Mouse (Mus musculus) myocyte (in vitro differentiated cells): ENCODE data around the gene Enkd1. TPM values are rescaled to one million over a fixed set of nuclear protein-coding genes. Genes with fewer than 3 reads are reported as not detected.

ENCODE experiments used
- H3K27me3 ChIP-seq: one replicate; pipeline ENCODE4 v1.6.1; 2011; ENCODE audit not compliant: control insufficient read depth, insufficient read depth, insufficient read length
- H3K36me3 ChIP-seq: one replicate; pipeline ENCODE4 v1.6.1; 2011; ENCODE audit not compliant: control insufficient read depth, insufficient read depth
- H3K4me2 ChIP-seq: one replicate; pipeline ENCODE4 v1.6.1; 2011; ENCODE audit warnings: low read depth, control low read depth
- H3K4me3 ChIP-seq: one replicate; pipeline ENCODE4 v1.5.1; 2011; ENCODE audit warnings: mild to moderate bottlenecking, control low read depth, moderate library complexity
- H3K79me2 ChIP-seq: one replicate; pipeline ENCODE4 v1.6.1; 2011; ENCODE audit not compliant: control insufficient read depth, insufficient read depth
- H3ac ChIP-seq: one replicate; pipeline ENCODE4 v1.6.1; 2011; ENCODE audit not compliant: control insufficient read depth, insufficient read length
- CEBPB ChIP-seq: IDR thresholded peaks from 2 replicates; pipeline ENCODE4 v1.6.1; 2011; ENCODE audit warnings: mild to moderate bottlenecking, moderate library complexity; ENCODE audit not compliant: poor library complexity, insufficient read depth, severe bottlenecking
- E2F4 ChIP-seq: IDR thresholded peaks from one replicate; pipeline ENCODE4 v1.6.1; 2011; ENCODE audit warnings: mild to moderate bottlenecking, control low read depth, moderate library complexity; ENCODE audit not compliant: insufficient read depth
- MAX ChIP-seq: IDR thresholded peaks from one replicate; pipeline ENCODE4 v1.6.1; 2011; ENCODE audit warnings: low read depth, mild to moderate bottlenecking, control low read depth
- MYOD1 ChIP-seq, 3 experiments: IDR thresholded peaks; one replicate each; pipeline ENCODE4 v1.6.1; 2011; ENCODE audit warnings: control low read depth in 2 of 3, low read depth in 2 of 3, mild to moderate bottlenecking in 2 of 3, moderate library complexity in 1 of 3; ENCODE audit not compliant: insufficient read length in 2 of 3, control insufficient read depth in 1 of 3
- MYOG ChIP-seq, 3 experiments: IDR thresholded peaks; one replicate each; pipeline ENCODE4 v1.6.1; 2011; ENCODE audit warnings: control low read depth in 2 of 3, low read depth in 2 of 3, mild to moderate bottlenecking in 2 of 3; ENCODE audit not compliant: insufficient read length in 2 of 3, control insufficient read depth in 1 of 3, insufficient read depth in 1 of 3
- POLR2A ChIP-seq: IDR thresholded peaks from one replicate; pipeline ENCODE4 v1.6.1; 2011; ENCODE audit warnings: low read depth, mild to moderate bottlenecking, control low read depth, moderate library complexity; ENCODE audit not compliant: insufficient read length
- POLR2AphosphoS2 ChIP-seq: IDR thresholded peaks from one replicate; pipeline ENCODE4 v1.6.1; 2011; ENCODE audit warnings: low read depth, control low read depth; ENCODE audit not compliant: insufficient read length
- REST ChIP-seq: IDR thresholded peaks from one replicate; pipeline ENCODE4 v1.6.1; 2011; ENCODE audit warnings: mild to moderate bottlenecking, control low read depth, moderate library complexity; ENCODE audit not compliant: insufficient read depth, insufficient read length
- SRF ChIP-seq: IDR thresholded peaks from one replicate; pipeline ENCODE4 v1.6.1; 2011; ENCODE audit warnings: low read depth; ENCODE audit not compliant: control insufficient read depth, insufficient read length
- TCF12 ChIP-seq: IDR thresholded peaks from one replicate; pipeline ENCODE4 v1.6.1; 2011; ENCODE audit warnings: mild to moderate bottlenecking, control low read depth; ENCODE audit not compliant: poor library complexity, insufficient read depth, severe bottlenecking
- TCF3 ChIP-seq: IDR thresholded peaks from one replicate; pipeline ENCODE4 v1.6.1; 2011; ENCODE audit warnings: low read depth, control low read depth; ENCODE audit not compliant: insufficient read length
- USF1 ChIP-seq: IDR thresholded peaks from one replicate; pipeline ENCODE4 v1.6.1; 2011; ENCODE audit warnings: low read depth, mild to moderate bottlenecking, control low read depth, moderate library complexity
- polyA plus RNA-seq: library from polyadenylated mRNA; unstranded; fragments of >200 nt; fragmentation: generic; extraction: Trizol; gene quantifications from one replicate; pipeline ENCODE4 v1.2.1, GENCODE M21; 2012; ENCODE audit warnings: missing spikeins

The Enkd1 gene
- polyA plus RNA-seq, 1 experiment = 21.6 TPM

GRCm38 (mm10) chr8:105722861-105723260 lies 14.9 kb upstream of the Enkd1 start:
- H3K36me3 ChIP-seq = no peaks in the 10 kb centered on the region
- H3K79me2 ChIP-seq = no peaks in the 10 kb centered on the region
- no peak overlapping the region for H3ac ChIP-seq
- TF ChIP-seq SRF (no peak), CEBPB (no peak), MYOG (IDR thresholded peaks at IDR 0.05; ENCODE audit: control insufficient read depth in 1 of 3, insufficient read depth in 1 of 3, insufficient read length in 2 of 3, low read depth in 2 of 3) (no peak), TCF3 (no peak), MAX (no peak), MYOD1 (IDR thresholded peaks at IDR 0.05; ENCODE audit: control insufficient read depth in 1 of 3, insufficient read length in 2 of 3, low read depth in 2 of 3) (no peak), USF1 (no peak), E2F4 (no peak), TCF12 (no peak), REST (no peak), POLR2A (no peak), POLR2AphosphoS2 (no peak)
- no peak overlapping the region for H3K4me3 ChIP-seq
- H3K27me3 ChIP-seq = no peaks in the 10 kb centered on the region
- H3K4me2 ChIP-seq = no peak overlapping the region

DNA sequence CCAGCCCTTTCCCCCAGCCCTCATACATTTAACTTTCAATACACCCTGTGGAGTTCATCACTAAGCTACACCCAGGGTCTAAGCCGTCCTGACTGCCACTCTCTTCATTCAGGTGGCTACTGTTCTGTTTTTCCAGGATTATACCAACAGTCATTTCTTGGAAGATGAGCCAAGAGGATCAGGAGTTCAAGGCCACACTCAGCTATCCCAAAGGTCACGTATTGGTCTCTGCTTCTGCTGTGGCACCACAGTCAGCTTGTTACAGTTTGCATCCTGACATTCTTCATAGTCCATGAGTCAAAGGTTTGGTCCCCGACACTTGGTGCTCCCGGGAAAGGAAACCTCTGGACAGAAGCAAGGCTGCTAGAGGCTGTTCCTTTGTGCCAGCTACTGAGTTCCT lies 11.6 kb upstream of the Enkd1 start:
- no peak for TF ChIP-seq REST
- Histone ChIP-seq H3K4me3 (no peak overlapping the region), H3K4me2 (no peak overlapping the region), H3ac (no peak overlapping the region), H3K27me3 (no peaks in the 10 kb centered on the region), H3K36me3 (no peaks in the 10 kb centered on the region), H3K79me2 (no peaks in the 10 kb centered on the region)

- no peak overlapping the region for H3ac ChIP-seq
- H3K4me3 ChIP-seq = no peak overlapping the region
- no peaks in the 10 kb centered on the region for H3K36me3 ChIP-seq
- no peaks in the 10 kb centered on the region for H3K27me3 ChIP-seq
- TF ChIP-seq MYOD1 (IDR thresholded peaks at IDR 0.05; ENCODE audit: control insufficient read depth in 1 of 3, insufficient read length in 2 of 3, low read depth in 2 of 3) (no peak), CEBPB (no peak), TCF12 (no peak)
- no peak overlapping the region for H3K4me2 ChIP-seq
- no peaks in the 10 kb centered on the region for H3K79me2 ChIP-seq
Observed at GRCm38 (mm10) chr8:105716302-105716945, 8.4 kb upstream of the Enkd1 start.

DNA sequence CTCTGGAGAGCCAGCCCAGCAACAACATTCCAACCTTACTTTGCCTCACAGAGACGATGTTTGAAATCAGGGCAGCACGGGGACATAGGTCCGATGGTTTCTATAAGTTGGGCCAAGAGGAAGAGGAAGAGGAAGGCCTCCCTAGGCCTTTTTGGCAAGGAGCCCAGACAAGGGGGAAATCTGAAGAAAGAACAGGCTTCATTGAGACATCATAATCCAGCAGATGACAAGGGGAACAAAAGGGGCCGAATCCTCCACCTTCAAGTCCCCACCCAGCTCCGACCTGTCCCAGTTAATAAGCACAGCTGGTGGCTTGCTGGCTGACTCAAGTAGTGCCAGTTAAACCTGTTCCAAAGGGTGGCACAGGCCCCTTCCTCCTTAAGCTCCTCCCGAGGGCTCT lies 7.0 kb upstream of the Enkd1 start:
- Histone ChIP-seq H3K4me3 (no peak overlapping the region), H3K36me3 (no peaks in the 10 kb centered on the region), H3K79me2 (no peaks in the 10 kb centered on the region), H3ac (no peak overlapping the region), H3K27me3 (no peaks in the 10 kb centered on the region), H3K4me2 (no peak overlapping the region)
- TF ChIP-seq CEBPB (no peak), MYOG (IDR thresholded peaks at IDR 0.05; ENCODE audit: control insufficient read depth in 1 of 3, insufficient read depth in 1 of 3, insufficient read length in 2 of 3, low read depth in 2 of 3) (no peak), POLR2A (no peak), SRF (no peak), TCF3 (no peak), E2F4 (no peak), MYOD1 (IDR thresholded peaks at IDR 0.05; ENCODE audit: control insufficient read depth in 1 of 3, insufficient read length in 2 of 3, low read depth in 2 of 3) (no peak), REST (no peak), USF1 (no peak), MAX (no peak), TCF12 (no peak), POLR2AphosphoS2 (no peak)

DNA sequence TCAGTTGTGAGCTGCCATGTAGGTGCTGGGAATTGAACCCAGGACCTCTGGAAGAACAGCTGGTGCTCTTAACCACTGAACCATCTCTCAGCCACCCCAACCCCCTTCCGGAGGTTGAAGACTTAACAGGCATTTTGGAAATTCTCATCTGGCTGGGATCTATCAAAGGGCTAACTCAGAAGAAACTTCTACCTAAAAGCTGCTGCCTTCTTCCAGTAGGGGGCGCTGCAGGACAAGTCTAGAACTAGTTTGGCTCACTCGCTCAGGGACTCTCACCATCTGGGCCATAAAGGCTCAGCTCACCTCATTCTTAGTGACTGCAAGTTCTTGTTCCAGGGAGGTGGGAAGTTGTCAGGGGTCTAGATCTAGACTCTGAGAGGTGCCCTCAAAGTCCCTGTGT lies 6.1 kb upstream of the Enkd1 start:
- TF ChIP-seq MAX = no peak
- TF ChIP-seq CEBPB = no peak
- TF ChIP-seq MYOD1 (IDR thresholded peaks at IDR 0.05; ENCODE audit: control insufficient read depth in 1 of 3, insufficient read length in 2 of 3, low read depth in 2 of 3) = no peak
- no peak for TF ChIP-seq POLR2A
- no peak overlapping the region for H3K4me2 ChIP-seq
- H3ac ChIP-seq = no peak overlapping the region
- no peaks in the 10 kb centered on the region for H3K27me3 ChIP-seq
- H3K79me2 ChIP-seq = no peaks in the 10 kb centered on the region
- no peaks in the 10 kb centered on the region for H3K36me3 ChIP-seq
- H3K4me3 ChIP-seq = no peak overlapping the region
